Mouse (Mus musculus): Measurements from ENCODE around the gene Gm4756.
"Not testable (repeated sequence)": the region's sequence is repeated elsewhere in the genome, so short reads cannot be mapped to it uniquely, and the experiment has no call there.

Gm4756 gene

DNA sequence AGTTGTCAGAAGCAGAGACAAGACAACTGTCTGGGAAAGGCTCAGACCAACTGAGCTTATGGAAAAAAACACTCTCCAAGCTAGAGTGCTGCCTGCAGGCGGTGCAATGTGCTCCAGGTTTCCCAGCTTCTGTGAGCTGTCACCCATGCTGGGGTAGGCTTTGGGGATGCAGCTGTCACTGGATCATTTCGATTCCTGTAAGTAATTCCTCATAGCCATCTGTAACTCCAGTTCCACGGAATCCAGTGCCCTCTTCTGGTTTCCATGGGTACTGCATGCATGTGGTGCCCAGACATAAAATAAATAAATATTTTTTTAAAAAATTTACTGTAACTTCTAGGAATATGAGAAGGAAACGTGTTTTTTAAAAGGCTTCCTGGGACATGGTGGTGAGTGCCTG, 5.2 kb upstream of the Gm4756 start:
- DNase-seq (ENCODE audit: low spot score in 2 of 2) = peak; percentile 19 to 70

DNA sequence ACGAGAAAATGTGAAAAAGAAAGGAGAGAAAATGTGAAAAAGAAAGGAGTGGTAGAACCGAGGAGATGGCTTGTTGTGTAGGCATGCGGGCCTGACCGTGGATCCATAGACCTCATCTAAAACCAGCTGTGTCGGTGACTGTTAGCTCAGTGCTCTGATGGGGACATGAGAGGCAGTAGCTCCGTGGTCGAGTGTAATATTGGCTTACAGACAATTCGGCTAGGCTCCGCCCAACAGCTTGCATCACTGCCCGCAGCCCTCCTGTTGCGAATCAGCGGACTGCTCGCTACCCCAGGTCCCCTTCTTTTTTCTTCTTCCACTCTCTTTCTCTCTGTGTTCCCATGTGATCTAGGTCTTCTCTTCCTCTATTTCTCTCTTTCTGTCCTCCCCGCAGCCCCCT, 540 bp downstream of the Gm4756 start:
- no peak for DNase-seq (ENCODE audit: low spot score in 2 of 2)

DNA sequence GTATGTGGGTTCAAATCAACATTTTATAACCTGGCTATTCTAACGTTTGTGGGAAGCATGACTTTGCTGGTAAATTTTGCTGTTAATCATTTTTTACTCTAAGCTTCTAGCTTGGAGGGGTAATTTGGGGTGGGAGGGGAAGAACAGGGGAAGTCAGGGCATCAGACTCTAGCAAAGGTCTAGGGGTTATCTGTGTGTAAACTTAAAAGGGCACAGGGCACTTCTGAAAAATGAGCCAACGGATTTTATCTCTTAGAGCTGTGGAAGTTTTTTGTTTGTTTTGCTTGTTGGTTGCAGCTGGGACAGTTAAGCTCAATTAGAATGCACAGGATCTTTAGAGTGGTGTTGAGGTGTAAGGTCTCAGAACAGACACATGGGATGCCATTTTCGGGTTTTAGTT, 11.4 kb downstream of the Gm4756 start:
- no peak for DNase-seq (ENCODE audit: low spot score in 2 of 2)

DNA sequence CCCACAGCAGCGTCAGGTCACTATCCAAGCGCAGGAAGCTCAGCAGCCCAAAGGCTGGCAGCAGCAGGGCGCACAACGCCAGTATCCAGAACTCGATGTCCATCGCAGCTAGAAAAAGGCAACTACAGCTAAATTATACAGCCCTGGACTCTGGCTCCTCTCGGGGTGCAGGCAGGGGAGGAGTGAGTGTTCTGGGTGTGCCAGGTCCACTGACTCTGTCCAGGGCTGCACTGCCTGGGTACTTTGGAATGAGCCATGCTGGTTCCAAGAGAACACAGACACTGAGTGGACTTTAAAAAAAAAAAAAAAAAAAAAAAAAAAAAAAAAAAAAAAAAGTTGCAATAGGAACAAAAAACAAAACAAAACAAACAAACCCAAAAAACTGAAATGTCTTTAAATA, 20.7 kb downstream of the Gm4756 start:
- no peak for DNase-seq (ENCODE audit: low spot score in 2 of 2)

DNA sequence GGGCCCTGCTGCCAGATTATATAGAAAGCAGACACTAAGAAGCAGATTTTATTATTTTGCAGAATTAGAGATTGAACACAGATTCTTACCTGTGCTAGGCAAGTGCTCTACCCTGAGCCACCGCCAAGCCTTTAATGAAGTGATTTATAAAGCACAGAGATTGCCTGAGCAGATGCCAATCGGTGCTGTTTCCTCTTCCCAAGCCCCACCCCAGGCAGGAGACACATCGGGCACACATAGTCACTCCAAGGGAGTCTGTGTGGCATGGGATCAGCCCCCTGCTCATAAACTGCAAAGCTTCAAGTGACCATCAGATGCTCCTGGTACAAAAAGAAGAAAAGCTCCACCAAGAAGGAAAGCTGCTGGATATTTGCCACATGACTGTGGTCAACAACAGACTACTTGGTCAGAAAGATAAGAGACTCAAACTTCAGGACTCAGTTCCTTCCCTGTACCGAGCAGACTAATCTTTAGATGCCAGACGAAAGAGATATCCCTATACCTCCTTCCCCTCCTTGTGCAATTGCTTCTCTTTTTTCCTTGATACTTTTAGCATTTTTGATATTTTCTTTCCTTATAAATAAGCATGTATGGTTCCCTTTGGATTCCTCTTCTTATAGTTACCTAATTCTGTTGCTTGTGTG, 26.5 kb downstream of the Gm4756 start:
- DNase-seq (ENCODE audit: low spot score in 2 of 2) = no peak

DNA sequence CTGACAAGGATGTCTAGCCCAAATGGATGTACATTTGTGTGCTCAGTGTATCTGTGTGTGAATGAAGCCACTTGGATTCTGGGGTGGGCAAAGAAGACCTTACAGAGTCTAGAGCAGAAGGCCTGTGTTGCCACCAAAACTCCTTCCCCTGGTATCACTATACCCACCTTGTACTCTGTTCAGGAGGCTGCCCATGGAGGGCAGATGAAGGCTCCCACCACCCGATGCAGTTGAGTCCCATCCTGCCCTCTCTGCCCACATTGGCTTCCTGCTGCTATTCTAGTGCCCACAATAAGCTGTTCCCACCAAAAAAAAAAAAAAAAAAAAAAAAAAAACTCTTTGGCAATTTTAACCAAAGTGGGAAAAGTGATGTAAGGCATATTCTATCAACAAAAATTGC, 28.0 kb downstream of the Gm4756 start:
- no peak for DNase-seq (ENCODE audit: low spot score in 2 of 2)

DNA sequence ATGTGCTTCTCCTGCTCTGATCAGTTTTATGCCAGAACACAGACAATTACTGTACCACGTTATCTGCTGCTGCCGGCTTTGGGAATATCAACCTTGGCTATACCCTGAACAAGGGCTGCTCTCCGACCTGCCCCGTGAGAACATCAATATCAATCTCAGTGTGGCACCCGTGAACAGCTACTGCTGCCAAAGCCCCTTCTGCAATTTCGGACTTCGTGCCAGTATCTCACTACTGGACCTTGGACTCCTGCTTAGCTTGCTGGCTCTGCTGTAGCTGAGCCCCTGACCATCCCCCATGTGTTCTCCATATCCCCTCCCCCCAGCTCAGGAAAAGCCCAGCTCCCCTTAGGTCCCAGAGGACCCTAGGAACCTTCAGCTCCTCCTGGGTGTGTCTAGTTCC, 28.6 kb downstream of the Gm4756 start:
- DNase-seq (ENCODE audit: low spot score in 2 of 2) = no peak

DNA sequence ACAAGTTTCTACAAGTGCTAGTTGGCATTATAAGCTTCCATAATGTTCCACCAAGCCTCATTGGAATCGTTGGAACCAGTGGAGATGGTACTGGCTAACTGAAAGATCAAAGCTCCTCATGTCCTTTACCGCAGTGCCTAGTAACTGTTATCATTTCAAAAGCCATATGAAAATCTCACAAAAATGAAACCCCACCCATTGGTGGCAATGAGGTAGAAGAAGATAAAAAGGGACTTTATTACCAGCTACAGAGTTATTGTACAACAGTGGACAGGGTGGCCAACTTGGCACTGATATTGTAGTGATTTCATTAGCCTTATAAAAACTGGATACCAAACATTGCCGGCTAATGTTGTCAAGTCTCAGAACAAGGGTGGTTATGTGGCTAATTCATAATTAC, 37.4 kb downstream of the Gm4756 start:
- no peak for DNase-seq (ENCODE audit: low spot score in 2 of 2)

DNA sequence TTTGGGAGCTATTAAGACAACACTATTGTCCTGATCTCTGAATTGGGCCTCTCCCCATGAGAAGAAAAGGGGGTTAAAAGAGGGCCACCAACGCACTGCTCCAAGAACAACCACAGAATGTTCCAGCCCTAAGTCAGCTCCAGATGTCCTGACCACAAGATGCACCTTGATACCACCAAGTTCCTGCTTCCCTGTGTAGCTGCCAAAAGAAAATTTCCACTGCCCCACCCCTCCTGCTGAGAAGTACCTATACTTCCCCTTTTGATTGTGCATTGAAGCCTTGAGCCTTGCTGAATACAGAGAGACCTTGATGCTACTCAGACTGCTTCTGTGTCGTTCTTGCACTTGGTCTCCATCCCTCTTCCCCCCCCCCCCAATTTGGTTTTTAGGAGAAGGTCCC, 50.7 kb downstream of the Gm4756 start:
- DNase-seq (ENCODE audit: low spot score in 2 of 2) = not testable (repeated sequence)

DNA sequence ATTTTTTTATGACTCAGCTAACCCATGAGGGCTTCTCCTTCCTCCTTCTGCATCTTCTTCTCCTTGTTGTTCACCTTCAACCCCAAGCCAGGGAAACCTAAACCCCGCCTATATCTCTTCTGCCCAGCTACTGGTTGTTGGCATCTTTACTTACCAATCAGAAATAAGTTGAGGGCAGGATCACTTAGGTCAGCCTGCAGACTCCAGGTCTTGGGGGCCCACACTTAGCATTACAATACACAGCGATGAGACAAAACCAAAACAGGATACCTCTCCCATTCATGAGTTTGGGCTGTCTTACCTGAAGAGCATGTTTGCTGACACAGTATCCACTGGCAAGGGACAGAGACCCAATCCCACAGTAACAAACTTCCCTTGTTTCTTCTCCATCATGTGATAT, 55.5 kb downstream of the Gm4756 start:
- DNase-seq (ENCODE audit: low spot score in 2 of 2) = no peak

DNA sequence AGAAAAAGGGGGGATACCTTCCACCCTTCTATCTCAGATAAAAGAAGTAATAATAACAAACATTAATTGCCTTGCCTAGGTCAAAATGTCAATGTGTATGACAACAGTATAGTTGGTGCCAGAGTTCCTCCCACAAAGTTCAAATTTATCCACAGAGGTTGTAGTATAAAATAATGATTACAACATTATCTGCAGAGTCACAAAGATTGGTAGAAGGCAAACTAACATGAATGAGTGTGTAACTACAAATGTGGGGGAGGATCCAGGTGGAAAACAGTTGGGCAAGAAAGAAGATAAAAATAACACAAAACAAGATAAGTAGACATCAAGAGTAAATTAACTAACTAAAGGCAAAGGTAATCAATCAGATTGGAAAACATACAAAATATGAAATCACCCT, 56.5 kb downstream of the Gm4756 start:
- no peak for DNase-seq (ENCODE audit: low spot score in 2 of 2)

DNA sequence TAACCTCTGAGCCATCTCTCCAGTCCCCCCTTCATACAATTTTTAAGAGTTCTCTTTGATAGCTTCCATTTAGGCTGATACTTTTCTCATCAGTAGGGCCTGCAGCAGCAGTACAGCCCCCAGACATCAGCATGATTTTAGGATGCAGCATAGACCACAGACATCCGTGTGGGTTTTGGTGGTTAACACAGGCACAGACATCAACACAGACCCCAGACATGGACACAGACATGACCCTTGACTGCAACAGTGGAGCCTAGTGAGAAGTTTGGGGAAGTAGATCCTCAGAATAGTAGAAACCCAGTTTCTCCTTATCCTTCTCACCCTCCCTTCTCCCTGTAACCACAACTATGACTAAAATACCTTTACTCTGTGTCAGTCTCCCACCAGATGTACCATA, 64.1 kb downstream of the Gm4756 start:
- no peak for DNase-seq (ENCODE audit: low spot score in 2 of 2)

DNA sequence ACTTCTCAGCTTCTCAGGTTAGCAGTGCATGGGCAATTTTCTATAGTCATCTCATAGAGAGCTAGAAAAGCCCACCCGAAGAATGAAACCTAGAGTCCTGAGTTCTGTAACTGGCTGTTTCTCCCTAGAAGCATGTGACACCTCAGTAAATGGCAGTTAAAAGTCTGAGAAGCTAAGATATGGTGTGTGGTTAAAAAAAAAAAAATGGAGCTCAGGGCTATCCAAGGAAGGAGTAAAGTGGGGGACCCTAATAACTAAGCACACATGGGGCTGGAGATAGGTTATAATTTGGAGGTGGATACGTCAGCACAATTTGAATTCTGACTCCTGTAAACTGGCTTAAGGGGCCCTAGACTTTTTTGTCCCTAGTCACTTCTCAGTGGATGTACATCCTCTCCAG, 66.4 kb downstream of the Gm4756 start:
- DNase-seq (ENCODE audit: low spot score in 2 of 2) = no peak

DNA sequence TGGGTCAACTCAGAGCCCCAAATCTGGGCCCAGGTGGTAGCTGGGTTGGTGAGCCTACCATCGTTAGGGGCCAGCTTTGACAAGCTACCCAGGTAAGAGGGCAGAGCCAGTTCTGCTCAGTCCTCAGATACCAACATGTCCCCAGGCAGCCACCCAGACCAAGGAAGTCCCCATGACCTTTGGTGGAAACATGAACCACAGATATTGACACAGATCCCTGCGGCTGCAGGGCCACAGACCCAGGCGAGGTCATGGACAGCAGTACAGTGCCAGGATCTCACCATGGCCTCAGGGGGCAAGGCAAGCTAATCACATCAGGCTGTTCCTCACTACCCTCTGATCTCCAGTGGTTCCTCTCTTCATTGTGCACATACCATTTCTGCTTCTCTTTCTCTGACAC, 67.4 kb downstream of the Gm4756 start:
- no peak for DNase-seq (ENCODE audit: low spot score in 2 of 2)

DNA sequence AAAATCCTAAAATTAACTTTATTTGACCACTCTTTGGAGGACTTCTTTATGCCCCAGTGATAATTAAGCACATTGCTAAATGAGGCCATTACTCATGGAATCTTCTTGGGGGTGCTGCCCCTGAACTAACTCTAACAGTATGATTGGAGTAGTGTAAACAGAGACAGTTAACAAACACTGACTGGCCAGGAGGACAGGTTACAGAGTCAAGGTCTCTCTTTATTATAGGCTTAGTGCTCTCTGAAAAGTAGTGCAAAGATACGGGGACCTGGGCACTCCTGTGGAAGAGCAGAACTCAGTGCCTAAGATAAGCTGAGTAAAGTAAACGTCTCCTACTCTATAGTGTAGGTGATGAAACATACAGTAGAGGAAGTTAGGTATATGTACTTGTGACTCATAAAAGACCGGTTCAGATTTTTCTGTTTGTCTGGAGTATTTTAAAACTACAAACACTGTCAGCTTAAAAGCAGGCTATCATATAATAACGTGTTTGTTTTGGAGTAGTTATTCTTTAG, 85.1 kb downstream of the Gm4756 start:
- DNase-seq (ENCODE audit: low spot score in 2 of 2) = no peak

DNA sequence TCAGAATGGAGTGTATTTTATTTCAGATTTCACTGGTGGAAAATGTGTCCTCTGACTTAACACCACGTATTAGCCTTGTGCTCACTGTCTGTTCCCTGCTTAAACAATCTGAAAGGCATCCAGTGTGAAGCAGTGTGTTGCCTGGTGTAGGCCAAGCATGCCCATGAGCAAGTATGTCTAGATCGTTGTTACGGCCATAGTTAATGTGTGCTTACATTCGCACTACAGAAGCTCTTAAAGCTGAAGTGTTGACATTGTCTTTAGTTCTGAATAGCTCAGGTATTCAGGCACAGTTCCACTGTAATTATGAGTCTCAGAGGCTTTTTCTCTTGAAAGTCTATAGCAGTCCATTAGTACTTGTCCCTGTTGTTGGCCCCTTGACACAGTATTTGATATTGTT, 95.1 kb downstream of the Gm4756 start:
- no peak for DNase-seq (ENCODE audit: low spot score in 2 of 2)

DNA sequence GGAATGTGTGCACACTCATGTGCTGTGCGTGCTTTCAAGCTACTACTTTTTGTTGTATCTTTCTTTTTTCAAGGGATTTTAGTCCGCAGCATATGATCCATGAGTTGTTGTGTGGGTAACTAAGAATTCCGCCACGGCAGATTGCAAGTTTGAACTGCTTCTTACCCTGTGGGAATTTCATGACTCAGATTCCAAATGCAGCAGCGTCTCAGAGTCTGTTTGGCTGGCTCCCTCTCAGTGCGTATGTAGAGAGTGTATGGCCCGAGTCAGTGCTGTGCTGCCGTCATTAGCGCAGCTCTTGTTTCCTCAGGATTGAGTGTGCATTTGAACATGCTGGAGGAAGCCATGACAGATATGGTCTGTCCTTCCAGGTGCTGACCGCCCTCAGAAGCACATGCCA, 110.9 kb downstream of the Gm4756 start:
- no peak for DNase-seq (ENCODE audit: low spot score in 2 of 2)

DNA sequence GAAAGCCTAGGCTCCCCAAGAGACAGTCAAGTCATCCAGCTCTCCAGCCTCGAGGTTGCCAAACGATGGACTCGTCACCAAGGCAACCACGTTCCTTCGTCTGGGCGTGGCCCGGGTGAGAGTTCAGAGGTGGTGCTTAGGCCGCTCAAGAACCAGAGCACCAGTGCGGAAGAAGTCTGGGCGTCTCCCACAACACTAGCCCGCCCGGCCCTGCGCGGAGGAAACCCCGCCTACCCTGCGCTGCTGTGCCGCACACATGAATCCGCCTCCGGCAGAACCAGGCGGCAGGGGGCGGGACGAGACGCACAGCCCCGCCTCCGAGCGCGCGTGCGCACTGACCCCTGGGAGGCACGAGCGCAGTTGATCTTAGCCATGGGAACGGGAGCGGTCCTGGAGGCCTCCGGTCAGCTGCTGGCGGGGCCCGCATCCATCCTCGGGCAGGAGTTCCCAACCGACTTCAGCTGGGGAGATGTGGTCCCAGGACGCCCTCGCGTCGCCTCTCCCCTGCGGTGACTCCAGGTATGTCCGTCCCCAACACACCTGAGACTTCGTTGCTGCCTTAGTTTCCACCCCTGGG, 113.4 kb downstream of the Gm4756 start, which contains the start of gene Pcnx4:
Pcnx4 (plus strand) TSS at position 363 of the 577 bp plus-strand sequence.
- peak; percentile 92 to 97 for DNase-seq (ENCODE audit: low spot score in 2 of 2)

DNA sequence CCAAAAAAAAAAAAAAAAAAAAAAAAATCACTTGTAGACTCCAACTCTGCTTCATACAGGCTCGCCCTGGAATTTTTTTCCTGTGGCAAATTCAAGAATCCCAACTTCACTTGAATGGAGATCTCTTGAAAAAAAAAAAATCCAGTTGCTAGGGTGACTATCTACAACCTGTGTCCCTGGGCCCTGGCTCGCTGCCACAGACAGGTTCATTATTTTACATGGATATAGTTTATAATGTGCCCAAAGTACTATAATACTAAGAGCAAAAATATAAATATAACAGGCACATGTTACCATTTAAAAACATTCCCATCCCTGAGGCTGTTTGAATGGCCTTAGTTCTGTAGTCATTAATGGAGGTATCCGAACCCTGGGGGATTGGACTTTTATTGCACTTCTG, 113.9 kb downstream of the Gm4756 start:
- no peak for DNase-seq (ENCODE audit: low spot score in 2 of 2)

DNA sequence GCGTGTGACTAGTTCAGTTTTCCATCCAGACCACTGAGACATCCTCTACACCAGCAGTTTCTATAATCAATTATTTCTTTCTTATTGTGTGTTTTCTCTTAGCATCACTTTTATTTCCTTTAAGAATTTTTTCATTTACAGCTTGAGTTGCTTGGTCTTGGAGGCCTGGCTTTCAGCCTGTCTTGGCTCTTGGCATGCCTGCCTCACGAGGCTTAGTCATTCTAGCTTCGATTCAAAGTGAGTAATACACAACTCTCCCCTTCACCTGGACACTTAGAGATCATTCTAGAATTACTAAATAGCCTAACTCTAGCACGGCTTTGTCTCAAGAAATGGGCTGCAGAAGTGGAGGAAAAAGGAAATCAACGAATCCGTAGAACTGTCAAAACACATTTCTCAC, 115.5 kb downstream of the Gm4756 start:
- no peak for DNase-seq (ENCODE audit: low spot score in 2 of 2)

DNA sequence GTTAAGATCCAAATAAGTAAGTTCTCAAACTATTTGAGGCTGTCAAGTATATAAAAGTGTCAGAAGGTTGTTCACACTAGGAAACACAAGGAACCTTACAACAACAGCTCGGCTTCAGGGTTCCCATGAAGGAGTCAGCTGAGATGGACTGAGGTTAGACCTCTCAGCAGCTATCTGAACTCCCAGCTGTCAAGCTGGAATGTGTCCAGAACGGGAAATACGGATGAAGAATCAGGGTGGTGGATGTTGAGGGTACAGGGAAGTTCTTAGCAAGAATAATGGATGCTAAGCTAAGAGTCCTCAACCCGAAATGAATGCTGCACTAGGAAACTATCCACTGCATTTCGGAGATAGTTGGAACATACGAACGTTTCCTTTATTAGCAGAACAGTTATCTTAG, 117.2 kb downstream of the Gm4756 start:
- no peak for DNase-seq (ENCODE audit: low spot score in 2 of 2)

Data from spleen, postnatal 4 days (tissue).